Mouse (Mus musculus): ENCODE measurements around the gene Adamts17. TPM values are rescaled to one million over a fixed set of nuclear protein-coding genes. Genes with fewer than 3 reads are reported as not detected.

Adamts17 gene
- total RNA-seq, 2 experiments from 2014 or later: 5.2 to 9.6 TPM

DNA sequence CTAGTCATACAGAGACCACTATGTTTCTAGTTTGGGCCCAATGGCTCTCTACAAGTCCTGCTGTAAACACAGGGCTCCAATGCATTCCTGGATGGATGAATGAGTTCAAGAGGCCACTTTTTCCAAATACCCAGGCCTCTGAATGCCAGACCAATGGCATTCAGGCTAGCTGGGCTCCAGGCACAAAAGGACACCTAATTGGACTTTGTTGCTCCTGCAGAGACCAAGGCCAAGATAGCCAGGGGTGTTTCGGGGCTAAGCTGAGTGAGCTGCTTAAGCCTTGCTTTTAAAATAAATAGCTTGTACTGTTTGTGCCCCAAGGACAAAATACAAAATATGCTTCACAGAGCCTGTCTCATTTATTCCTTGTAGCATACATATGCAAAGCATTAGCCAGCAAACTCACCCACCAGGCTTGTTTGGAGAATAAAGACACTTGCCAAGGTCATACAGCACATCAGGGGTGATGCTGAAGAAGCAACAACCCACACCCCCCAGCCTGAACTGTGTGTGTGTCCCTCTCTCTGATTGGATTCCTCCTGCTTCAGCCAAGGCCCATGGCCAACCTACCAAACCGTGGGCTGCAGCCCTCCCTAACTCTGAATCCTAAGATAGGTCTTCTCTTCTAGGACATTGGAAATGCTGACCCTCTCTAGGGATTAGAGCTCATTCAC is 334.1 kb downstream of the Adamts17 start:
- DNase-seq (ENCODE audit: low spot score in 2 of 2): no peak

DNA sequence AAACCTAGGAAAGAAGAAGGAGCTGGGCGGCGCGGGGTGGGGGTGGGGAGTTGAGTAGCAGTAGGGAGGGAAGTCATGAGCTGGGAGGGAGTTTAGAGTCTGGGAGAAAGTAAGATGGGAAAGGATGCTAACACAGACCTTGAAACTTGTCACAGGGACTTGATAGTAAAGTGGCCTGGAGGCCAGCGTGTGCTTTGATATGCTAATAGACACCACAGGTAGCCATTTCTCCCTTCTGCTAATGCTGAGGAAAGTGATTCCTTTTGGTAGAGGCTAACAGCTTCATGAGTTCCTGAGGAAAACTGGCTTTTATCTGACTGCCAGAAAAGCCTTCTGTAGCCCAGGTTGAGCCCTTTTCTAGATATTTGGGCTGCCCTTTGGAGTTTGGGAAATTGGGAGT is 344.3 kb downstream of the Adamts17 start:
- DNase-seq (ENCODE audit: low spot score in 2 of 2): no peak

DNA sequence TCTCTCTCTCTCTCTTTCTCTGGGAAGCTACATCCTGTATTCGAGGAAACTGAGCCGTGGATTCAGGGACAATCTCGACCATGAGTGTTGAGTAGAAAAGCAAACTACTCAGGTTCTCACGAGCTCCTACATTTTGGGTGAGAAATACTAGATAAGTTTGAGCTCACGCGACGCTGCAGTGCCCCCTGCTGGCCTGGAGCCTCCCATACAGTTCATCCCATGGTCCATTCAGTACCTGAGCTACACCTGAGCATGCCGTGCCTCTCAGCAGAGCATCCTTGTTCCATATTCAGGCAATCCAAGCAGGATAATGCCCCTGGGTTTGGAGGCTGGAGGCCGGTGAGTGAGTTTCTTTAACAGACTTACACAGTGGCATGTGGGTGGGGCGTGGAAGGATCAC is 359.9 kb downstream of the Adamts17 start:
- peak; percentile 37 to 46 for DNase-seq (ENCODE audit: low spot score in 2 of 2)

Other genes starting within 250 kb of the Adamts17 start
- gene Asb7, start 150.1 kb upstream of the Adamts17 start, total RNA-seq (2021): 10 to 100 TPM; 24.7 to 28.0 TPM
- 10 to 100 TPM in 1 of 2 experiments, 1 to 10 TPM in 1; 9.7 to 10.9 TPM for gene Lins1, start 149.8 kb upstream of the Adamts17 start, total RNA-seq (2021)
- gene Cers3, start 96.2 kb upstream of the Adamts17 start, total RNA-seq (2021): under 1 TPM; 0.14 to 0.22 TPM

All from adrenal gland, postnatal 4 days (tissue).